Comparison of ENCODE assay signal across 24 mouse cellular contexts in genomic region chr10:93930236-93930824, GRCm38 (mm10). TPM values are rescaled to one million over a fixed set of nuclear protein-coding genes. Genes with fewer than 3 reads are reported as not detected.
A peak's percentile ranks its signal among the peaks of the same experiment; 100 is the strongest.
DNase-seq lines count a peak whose midpoint lies in the region; ATAC-seq and TF ChIP-seq lines count a peak whose summit lies in the region.
"Had no signal": no experiment of that assay in that cellular context is flagged by ENCODE, and none has a peak within 500 bp of the region (broad histone marks: within the 10 kb centered on the region; RNA-seq: fewer than 3 reads in every experiment).

No protein-coding gene starts in this region.

- H3K36me3 ChIP-seq in stomach, embryonic 16.5 days (ENCODE audit: control insufficient read depth, insufficient read depth, low read length) = no peaks in the 10 kb centered on the region
- H3K36me3 ChIP-seq in liver, postnatal 0 days (replicated peaks; ENCODE audit: insufficient read depth, low read length) = no peaks in the 10 kb centered on the region
- H3K36me3 ChIP-seq: forebrain, embryonic 10.5 days; heart, embryonic 13.5 days had no signal

- WGBS in stomach, embryonic 16.5 days = 50% methylated on average over 4 of the region's 4 CpGs
- WGBS in liver, postnatal 0 days (ENCODE audit: insufficient replicate concordance) = 59% methylated on average over 4 of the region's 4 CpGs

- peak; percentile 50; the same call in 1 of the 2 replicates for ATAC-seq in stomach, embryonic 16.5 days (ENCODE audit: insufficient read depth, low FRiP score)
- no peak for ATAC-seq in liver, postnatal 0 days
- ATAC-seq: CD4-positive, CD25-positive, alpha-beta regulatory T cell, adult 4 months; forebrain, embryonic 13.5 days; forebrain, embryonic 16.5 days; hindbrain, postnatal 0 days; inflammation-experienced regulatory T-cells, adult 6 months had no signal

- peak; percentile 25 for DNase-seq in thymus, postnatal 4 days
- DNase-seq in thymus, postnatal 36 days = no peak
- peak; percentile 53 for DNase-seq in MN1 (ENCODE audit: low spot score)
- no peak for DNase-seq in right cerebral cortex, adult 2 months (ENCODE audit: low spot score in 2 of 2)
- no peak for DNase-seq in liver, postnatal 0 days
- DNase-seq: adrenal gland, adult 2 months; adrenal gland, postnatal 14 days; cerebellum, adult 11-12 months; cerebellum, adult 8-10 months; cerebellum, postnatal 10 days; gastrocnemius, adult 2 months; gastrocnemius, postnatal 14 days; heart, adult 18-20 months; heart, postnatal 14 days; heart, postnatal 4 days had no signal

- H3K9me3 ChIP-seq in stomach, embryonic 16.5 days (replicated peaks; ENCODE audit: control insufficient read depth, low read length) = no peaks in the 10 kb centered on the region
- no peaks in the 10 kb centered on the region for H3K9me3 ChIP-seq in liver, postnatal 0 days (ENCODE audit: low read length)

- no peak overlapping the region for H3K4me2 ChIP-seq in stomach, embryonic 16.5 days (ENCODE audit: low read depth, low read length)
- H3K4me2 ChIP-seq in liver, postnatal 0 days (ENCODE audit: low read depth, low read length) = no peak overlapping the region
- H3K4me2 ChIP-seq: forebrain, embryonic 13.5 days; heart, embryonic 13.5 days; hindbrain, embryonic 14.5 days had no signal

- H3K27me3 ChIP-seq in stomach, embryonic 16.5 days (ENCODE audit: control insufficient read depth, insufficient read depth, low read length) = no peaks in the 10 kb centered on the region
- no peaks in the 10 kb centered on the region for H3K27me3 ChIP-seq in liver, postnatal 0 days (ENCODE audit: insufficient read depth, low read length)
- H3K27me3 ChIP-seq: forebrain, embryonic 13.5 days; heart, embryonic 13.5 days had no signal

- H3K4me1 ChIP-seq in stomach, embryonic 16.5 days (ENCODE audit: control insufficient read depth, insufficient read depth, low read length) = peaks cover 7% of the 10 kb centered on the region; the same call in 1 of the 2 replicates
- H3K4me1 ChIP-seq in liver, postnatal 0 days (ENCODE audit: insufficient read depth) = no peaks in the 10 kb centered on the region
- H3K4me1 ChIP-seq: forebrain, embryonic 10.5 days had no signal

- no peak for TF ChIP-seq EP300 in liver, postnatal 0 days (IDR thresholded peaks at IDR 0.05; ENCODE audit: low read depth)

- 0 out of 2 replicates have a peak overlapping the region, but pooled peaks have one; percentile 37 for H3K27ac ChIP-seq in stomach, embryonic 16.5 days (ENCODE audit: low read length)
- no peak overlapping the region for H3K27ac ChIP-seq in liver, postnatal 0 days (ENCODE audit: low read depth)
- H3K27ac ChIP-seq: forebrain, embryonic 10.5 days; forebrain, embryonic 13.5 days; heart, embryonic 13.5 days; hindbrain, embryonic 14.5 days; hindbrain, postnatal 0 days had no signal

- no peak for TF ChIP-seq CTCF in liver, postnatal 0 days (IDR thresholded peaks at IDR 0.05; ENCODE audit: low read depth)

- no peak overlapping the region for H3K9ac ChIP-seq in stomach, embryonic 16.5 days (ENCODE audit: low read length)
- no peak overlapping the region for H3K9ac ChIP-seq in liver, postnatal 0 days (replicated peaks)
- H3K9ac ChIP-seq: forebrain, embryonic 13.5 days; heart, embryonic 13.5 days; hindbrain, embryonic 14.5 days had no signal

- H3K4me3 ChIP-seq in stomach, embryonic 16.5 days (replicated peaks; ENCODE audit: low read length) = no peak overlapping the region
- no peak overlapping the region for H3K4me3 ChIP-seq in liver, postnatal 0 days (ENCODE audit: low read depth, low read length)
- H3K4me3 ChIP-seq: forebrain, embryonic 10.5 days; forebrain, embryonic 13.5 days; gastrocnemius, adult 2 months; heart, embryonic 13.5 days had no signal

RNA-seq across cellular contexts. Expression of gene Metap2, which starts 33.4 kb away (rescaled TPM):
- 191 TPM in 2 replicates for polyA plus RNA-seq in stomach, embryonic 16.5 days (2015; fragmentation: Nextera tagmentation; extraction: Ambion mirVana)
- 140 and 150 TPM in 2 replicates for polyA plus RNA-seq in liver, postnatal 0 days (2015; fragmentation: Nextera tagmentation; extraction: Ambion mirVana)

Comparison
In these comparisons a context has a peak if more than half of its experiments do, and no peak if none do; other contexts are left out.
1. DNase-seq: peak in thymus, postnatal 4 days (single experiment) and MN1 (single experiment); none in thymus, postnatal 36 days (0 of 2), right cerebral cortex, adult 2 months (0 of 2) and liver, postnatal 0 days (single experiment).